Mouse (Mus musculus) T-helper 1 cell (primary cell): ENCODE results near the gene Gemin2.

Source experiments
- in situ Hi-C: fragments of 300-600 bp; cut with MboI, MseI; formaldehyde crosslinking; loops from one replicate; pipeline ENCODE4 v1.15.1; 2025; ENCODE audit warnings: high pct_unique_total_duplicates

The Gemin2 gene

GRCm38 (mm10) chr12:59055196-59055850 is 42.1 kb downstream of the Gemin2 start:
- in situ Hi-C loops, result loop anchor here (10.0 kb wide), 1 partner anchor 159 kb away; the partner anchor contains the start of gene Fbxo33

DNA sequence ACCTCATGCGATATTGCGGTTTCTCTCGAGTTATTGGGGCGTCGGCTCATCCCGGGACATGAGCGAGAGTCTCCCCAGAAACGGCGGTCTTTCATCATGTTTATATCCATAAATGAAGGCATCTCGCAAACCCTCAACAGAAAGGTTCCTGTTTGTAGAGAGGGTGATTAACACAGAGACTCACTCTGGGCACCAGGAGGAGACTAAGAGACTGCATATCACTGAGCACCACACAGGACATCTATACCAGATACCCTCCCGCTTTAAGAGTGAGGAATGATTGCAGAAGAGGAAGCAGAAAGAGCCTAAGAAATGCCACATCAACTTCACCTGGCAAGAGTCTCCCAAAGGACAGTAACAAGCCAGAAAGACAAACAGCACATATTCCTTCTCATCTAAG is 43.0 kb downstream of the Gemin2 start:
- in situ Hi-C loops, result loop anchor here (10.0 kb wide), 1 partner anchor 159 kb away; the partner anchor contains the start of gene Fbxo33

GRCm38 (mm10) chr12:59058242-59058641 is 45.0 kb downstream of the Gemin2 start:
- in situ Hi-C loops, result loop anchor here (10.0 kb wide), 1 partner anchor 157 kb away; the partner anchor contains the start of gene Fbxo33

GRCm38 (mm10) chr12:59060322-59060721 is 47.1 kb downstream of the Gemin2 start:
- in situ Hi-C loops, result no loop called here

DNA sequence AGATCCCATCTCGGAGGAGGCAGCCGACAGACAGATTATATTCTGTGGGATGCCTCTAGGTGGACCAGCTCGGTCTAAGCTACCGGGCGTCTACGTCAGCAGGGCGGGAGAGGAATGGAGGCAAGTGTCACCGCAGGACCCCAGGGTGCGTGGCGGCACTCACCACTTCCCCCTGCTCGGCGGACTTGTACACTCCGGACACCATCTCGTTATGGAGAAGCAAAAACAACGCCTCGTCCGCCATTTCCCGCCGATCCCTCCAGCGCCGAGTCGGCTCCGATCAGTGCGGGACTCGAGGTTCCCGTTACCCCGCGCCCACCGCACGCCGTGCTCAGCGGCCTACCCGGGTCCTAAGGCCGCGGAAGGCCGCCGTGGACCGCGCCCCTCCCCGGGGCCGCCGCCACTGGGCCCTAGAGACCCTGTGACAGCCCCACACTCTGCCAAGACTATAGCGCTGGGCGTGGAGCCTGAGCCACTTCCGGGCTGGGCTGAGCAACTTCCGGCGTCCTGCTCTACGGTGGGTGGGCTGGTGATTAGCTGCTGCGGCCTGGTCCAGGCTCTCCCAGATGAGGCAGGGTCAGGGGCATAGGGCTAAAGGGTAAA is 47.9 kb downstream of the Gemin2 start, which contains the start of gene Trappc6b:
Gene Trappc6b (minus strand): TSS at position 480 of the 603 bp plus-strand sequence.
- in situ Hi-C loops, result no loop called here

DNA sequence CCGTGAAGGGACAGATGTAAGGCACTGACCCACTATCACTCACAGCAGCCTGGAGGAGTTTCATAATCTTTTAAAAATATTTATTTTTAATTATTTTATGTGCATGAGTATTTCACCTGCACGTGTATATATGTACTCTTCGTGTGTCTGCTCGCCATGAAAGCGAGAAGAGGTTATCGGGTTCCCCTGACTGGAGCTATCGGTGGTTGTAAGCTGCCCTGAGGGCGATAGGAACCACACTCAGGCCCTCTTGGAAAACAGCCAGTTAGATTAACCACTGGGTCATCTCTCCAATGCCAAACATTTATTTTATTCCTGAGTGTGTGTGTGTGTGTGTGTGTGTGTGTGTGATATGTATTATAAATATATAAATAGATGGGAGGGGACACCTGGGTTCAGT is 51.6 kb downstream of the Gemin2 start:
- in situ Hi-C loops, result no loop called here

DNA sequence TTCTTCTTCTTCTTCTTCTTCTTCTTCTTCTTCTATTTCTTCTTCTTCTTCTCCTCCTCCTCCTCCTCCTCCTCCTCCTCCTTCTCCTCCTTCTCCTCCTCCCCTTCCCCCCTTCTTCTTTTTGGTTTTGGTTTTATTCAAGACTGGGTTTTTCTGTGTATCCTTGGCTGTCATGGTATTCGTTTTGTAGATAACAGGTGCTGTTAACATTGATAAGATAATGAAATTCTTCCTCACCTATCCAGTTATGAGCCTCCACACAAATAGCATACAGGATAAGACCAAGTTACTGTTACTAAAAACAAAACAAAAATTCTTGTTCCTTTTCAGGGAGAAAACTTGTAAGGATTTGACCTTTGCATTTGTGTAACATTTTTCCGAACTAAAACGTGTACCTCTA is 52.6 kb downstream of the Gemin2 start:
- in situ Hi-C loops, result no loop called here

DNA sequence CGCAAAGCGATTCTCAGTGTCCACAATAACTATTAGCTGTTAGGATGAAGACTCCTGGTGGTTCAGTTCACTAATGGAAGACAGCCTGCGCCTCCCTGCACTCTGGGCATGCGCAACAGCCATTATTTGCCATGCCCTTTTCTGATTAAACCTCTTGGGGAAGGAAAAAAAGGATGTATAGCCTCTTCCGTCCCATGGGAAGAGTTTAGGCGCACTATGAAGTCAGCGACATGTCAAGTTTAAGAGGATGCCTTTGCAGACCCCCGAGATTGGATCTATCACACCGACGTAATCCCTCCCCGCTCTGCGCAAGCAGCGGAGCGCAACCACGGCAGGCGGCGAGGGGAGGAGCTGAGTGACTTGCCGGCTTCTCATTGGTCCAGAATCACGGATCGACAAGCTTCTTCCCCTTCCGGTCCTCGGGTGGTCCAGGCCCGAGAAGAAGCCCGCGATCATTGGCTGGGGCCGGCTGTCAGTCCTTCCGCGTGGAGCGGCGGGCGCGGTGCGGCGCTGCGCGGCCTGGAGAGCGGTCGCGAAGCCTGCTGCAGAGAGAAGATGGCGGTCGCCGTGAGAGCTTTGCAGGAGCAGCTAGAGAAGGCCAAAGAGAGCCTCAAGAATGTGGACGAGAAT is 53.4 kb downstream of the Gemin2 start, which contains the start of gene Pnn:
Gene Pnn (plus strand): TSS at position 437 of the 630 bp plus-strand sequence.
- in situ Hi-C loops, result no loop called here

GRCm38 (mm10) chr12:59067095-59067494 is 53.9 kb downstream of the Gemin2 start:
- in situ Hi-C loops, result no loop called here

- in situ Hi-C loops, result no loop called here
These were observed 55.6 kb downstream of the Gemin2 start for GRCm38 (mm10) chr12:59068791-59069190.

DNA sequence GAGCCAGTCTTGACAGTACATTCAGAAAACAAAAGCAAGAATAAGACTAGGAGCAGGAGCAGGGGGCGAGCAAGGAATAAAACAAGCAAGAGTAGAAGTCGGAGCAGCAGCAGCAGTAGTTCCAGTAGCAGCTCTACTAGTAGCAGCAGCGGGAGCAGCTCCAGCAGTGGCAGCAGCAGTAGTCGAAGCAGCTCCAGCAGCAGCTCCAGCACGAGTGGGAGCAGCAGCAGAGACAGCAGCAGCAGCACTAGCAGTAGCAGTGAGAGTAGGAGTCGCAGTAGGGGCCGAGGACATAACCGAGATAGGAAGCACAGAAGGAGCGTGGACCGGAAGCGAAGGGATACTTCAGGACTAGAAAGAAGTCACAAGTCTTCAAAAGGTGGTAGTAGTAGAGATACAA is 59.1 kb downstream of the Gemin2 start:
- in situ Hi-C loops, result no loop called here

DNA sequence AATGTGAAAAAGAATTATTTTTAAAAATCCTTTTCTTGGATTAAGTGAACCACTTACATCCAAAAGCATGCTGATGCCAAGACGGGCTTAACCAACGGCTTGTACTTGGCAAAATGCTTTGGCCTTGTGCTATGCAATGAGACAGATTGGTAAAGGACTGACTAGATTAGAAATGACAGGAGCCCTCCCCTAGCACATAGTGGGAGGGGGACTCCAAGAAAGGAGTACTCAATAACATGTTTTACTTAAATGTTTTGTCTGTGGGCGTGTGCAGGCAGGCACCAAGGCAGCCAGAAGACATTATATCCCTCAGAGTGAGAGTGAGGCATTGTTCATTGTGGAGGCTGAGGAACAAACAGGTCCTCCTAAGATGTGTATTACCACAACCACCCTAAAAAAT is 60.9 kb downstream of the Gemin2 start:
- in situ Hi-C loops, result no loop called here

DNA sequence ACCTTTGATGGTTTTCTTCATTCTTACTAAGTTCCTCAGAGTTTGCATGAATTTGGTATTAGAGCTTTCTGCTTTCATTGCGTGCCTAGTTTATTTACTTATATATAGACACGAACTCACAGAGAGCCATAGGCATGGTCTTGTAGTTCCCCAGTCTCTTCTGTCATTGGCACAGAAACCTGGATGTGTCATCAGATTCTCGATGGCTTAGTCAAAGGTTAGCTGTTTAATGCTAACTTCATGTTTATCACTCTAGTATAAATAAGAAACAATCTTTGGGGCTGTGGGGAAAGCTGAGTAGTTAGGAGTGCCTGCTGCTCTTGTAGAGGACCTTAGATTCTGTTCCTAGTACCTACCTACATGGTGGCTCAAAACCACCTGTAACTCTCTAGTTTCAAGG is 63.8 kb downstream of the Gemin2 start:
- in situ Hi-C loops, result loop anchor here (5.0 kb wide), 1 partner anchor 55 kb away; no protein-coding TSS in a partner anchor

GRCm38 (mm10) chr12:59077883-59078282 is 64.7 kb downstream of the Gemin2 start:
- in situ Hi-C loops, result loop anchor here (5.0 kb wide), 1 partner anchor 54 kb away; no protein-coding TSS in a partner anchor
